Mouse (Mus musculus): ENCODE measurements around the gene Abca4. TPM values are rescaled to one million over a fixed set of nuclear protein-coding genes. Genes with fewer than 3 reads are reported as not detected.

Gene Abca4
- polyA plus RNA-seq, 1 experiment from 2014 or later: 1.5 TPM

DNA sequence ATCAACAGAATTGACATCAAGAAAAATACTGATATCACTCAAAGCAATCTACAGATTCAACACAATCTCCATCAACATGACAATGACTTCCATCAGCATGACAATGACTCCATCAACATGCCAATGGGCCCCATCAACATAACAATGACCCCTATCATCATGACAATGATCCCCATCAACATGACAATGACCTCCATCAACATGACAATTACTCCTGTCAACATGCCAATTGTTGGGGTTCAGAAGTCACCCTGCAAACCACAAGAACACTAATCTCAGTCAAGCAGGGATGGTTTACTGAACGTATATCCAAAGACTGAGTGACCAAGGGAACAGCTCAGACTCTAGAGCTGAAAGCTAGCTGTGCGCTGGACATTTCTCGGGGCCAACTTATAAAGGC, 101.2 kb downstream of the Abca4 start:
- peaks cover 5% of the 10 kb centered on the region; the same call in 1 of the 2 replicates for H3K4me1 ChIP-seq
- no peaks in the 10 kb centered on the region for H3K27me3 ChIP-seq
- WGBS: 92% methylated on average over 3 of the region's 3 CpGs
- H3K9me3 ChIP-seq: no peaks in the 10 kb centered on the region
- H3K27ac ChIP-seq: no peak overlapping the region
- no peak overlapping the region for H3K9ac ChIP-seq
- ATAC-seq (ENCODE audit: borderline replicate concordance, extremely low read depth, low FRiP score, low TSS enrichment): no peak
- no peaks in the 10 kb centered on the region for H3K36me3 ChIP-seq
- H3K4me3 ChIP-seq: no peak overlapping the region
- H3K4me2 ChIP-seq: no peak overlapping the region

DNA sequence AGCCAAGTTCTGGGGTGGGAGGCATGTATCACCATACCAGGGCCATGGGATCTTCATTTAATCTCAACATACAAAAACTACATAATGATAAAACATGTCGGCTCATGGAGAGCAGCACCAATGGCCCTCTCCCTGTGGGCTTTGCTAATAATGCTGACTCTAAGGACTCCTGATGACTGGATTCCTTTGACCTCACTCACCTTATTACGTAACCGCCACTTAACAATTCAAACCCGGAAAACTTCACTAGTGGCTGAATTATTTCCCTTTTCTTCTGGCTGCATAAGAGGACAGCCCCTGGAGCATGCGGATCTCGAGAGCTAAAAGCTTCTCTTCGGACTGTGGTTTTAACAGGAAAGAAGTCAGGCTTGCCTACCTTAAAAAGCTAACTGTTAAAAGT, 106.6 kb downstream of the Abca4 start:
- peaks cover 25% of the 10 kb centered on the region for H3K4me1 ChIP-seq
- no peak for ATAC-seq (ENCODE audit: borderline replicate concordance, extremely low read depth, low FRiP score, low TSS enrichment)
- H3K4me2 ChIP-seq: no peak overlapping the region
- no peaks in the 10 kb centered on the region for H3K36me3 ChIP-seq
- H3K9ac ChIP-seq: no peak overlapping the region
- no peaks in the 10 kb centered on the region for H3K9me3 ChIP-seq
- H3K27me3 ChIP-seq: no peaks in the 10 kb centered on the region
- WGBS: 56% methylated on average over 7 of the region's 7 CpGs
- H3K27ac ChIP-seq: no peak overlapping the region
- H3K4me3 ChIP-seq: no peak overlapping the region

DNA sequence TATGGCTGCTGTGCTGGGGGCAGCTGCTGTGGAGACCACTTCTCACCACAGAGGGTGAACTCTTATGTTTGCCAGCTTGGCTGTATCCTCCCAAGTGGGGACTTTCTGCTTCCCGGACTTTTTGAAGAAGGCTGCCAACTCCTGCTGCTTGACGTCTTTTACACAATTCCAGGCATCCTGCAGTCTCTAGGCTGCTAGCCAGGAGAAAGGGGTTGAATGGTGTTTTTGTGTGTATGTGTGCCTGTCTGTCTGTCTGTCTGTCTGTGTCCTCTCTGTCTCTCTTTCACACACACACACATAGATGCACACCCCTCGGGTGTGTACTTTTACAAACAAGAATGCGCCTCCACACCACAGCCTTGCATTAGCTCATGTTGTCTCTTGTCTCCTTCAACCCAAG, 108.2 kb downstream of the Abca4 start:
- Histone ChIP-seq H3K27ac (peak overlapping the region; percentile 15; the same call in 1 of the 2 replicates), H3K36me3 (no peaks in the 10 kb centered on the region), H3K9ac (no peak overlapping the region), H3K9me3 (no peaks in the 10 kb centered on the region), H3K4me1 (peaks cover 24% of the 10 kb centered on the region), H3K27me3 (no peaks in the 10 kb centered on the region), H3K4me3 (no peak overlapping the region), H3K4me2 (no peak overlapping the region)
- WGBS: 37% methylated on average over 4 of the region's 4 CpGs
- ATAC-seq (ENCODE audit: borderline replicate concordance, extremely low read depth, low FRiP score, low TSS enrichment): peak; percentile 39; the same call in 1 of the 2 replicates

DNA sequence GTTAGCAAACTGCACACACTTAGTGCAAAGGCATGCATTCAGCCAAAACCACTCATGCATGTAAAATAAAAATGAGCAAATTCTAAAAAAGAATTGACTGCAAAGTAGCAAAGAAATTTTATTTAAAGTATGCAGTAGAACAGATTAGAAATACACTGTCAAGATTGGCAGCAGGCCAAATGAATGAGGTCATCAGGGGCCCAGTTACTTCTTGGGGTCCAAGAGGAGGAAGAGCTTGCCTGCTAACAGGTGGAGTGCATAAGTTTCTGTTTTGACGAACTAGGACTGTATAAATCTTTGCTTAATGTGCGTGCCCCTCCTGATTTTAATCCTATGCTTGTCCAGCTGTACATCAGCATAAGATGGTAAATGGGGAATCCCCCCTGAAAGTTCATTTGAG, 109.8 kb downstream of the Abca4 start:
- no peak overlapping the region for H3K27ac ChIP-seq
- H3K4me3 ChIP-seq: no peak overlapping the region
- H3K4me1 ChIP-seq: peaks cover 21% of the 10 kb centered on the region
- H3K4me2 ChIP-seq: no peak overlapping the region
- no peak for ATAC-seq (ENCODE audit: borderline replicate concordance, extremely low read depth, low FRiP score, low TSS enrichment)
- no peaks in the 10 kb centered on the region for H3K36me3 ChIP-seq
- H3K27me3 ChIP-seq: no peaks in the 10 kb centered on the region
- no peaks in the 10 kb centered on the region for H3K9me3 ChIP-seq
- H3K9ac ChIP-seq: no peak overlapping the region
- 34% methylated on average over 2 of the region's 2 CpGs for WGBS

DNA sequence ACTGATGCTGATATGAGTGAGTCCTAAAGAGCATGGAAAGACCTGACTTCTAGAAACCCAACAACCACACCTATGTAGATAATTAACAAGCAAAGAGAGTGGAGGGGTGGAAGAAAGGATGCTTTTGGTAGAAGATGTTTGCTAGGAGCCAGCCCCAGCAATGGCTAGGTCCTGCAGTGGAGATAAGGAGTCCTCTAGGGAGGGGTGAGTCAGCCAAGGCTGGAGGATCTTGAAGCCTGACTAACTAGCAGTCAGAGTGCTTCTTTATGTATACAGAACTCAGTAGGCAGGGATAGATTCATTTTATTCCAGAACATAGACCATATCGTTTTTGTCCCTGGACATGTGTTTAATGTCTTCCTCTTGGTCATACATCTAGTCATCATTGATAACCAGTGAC, 115.2 kb downstream of the Abca4 start:
- no peak overlapping the region for H3K9ac ChIP-seq
- 60% methylated on average over 1 of the region's 1 CpGs for WGBS
- no peaks in the 10 kb centered on the region for H3K9me3 ChIP-seq
- peaks cover 3% of the 10 kb centered on the region; the same call in 1 of the 2 replicates for H3K4me1 ChIP-seq
- no peak overlapping the region for H3K27ac ChIP-seq
- H3K27me3 ChIP-seq: no peaks in the 10 kb centered on the region
- no peak overlapping the region for H3K4me3 ChIP-seq
- no peak overlapping the region for H3K4me2 ChIP-seq
- no peak for ATAC-seq (ENCODE audit: borderline replicate concordance, extremely low read depth, low FRiP score, low TSS enrichment)
- H3K36me3 ChIP-seq: no peaks in the 10 kb centered on the region

DNA sequence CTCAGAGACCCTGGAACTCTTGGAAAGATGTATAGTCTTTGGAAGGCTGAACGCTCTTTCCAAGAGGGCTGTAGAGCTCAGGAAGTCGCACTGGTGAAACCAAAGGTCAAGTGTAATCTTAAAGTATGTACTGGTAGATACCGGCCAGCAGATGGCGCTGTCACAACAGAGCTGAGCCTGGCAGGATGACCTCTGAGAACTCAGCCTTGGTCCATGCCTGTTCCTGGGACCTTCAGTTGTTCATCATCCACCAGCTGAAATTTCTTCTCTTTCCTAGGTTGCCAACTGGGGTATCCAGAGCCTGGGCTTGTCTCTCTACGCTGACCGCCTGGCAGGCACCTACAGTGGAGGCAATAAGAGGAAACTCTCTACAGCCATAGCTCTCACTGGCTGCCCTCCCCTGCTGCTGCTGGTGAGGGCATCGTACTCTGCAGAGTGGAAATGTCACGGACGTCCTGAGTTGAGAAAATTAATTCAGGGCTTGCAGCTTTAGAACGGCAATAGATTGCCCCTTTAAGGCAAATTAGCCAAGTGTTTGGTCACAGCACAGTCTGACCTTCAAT, 125.5 kb downstream of the Abca4 start:
- 38% methylated on average over 10 of the region's 10 CpGs for WGBS
- Histone ChIP-seq H3K4me1 (no peaks in the 10 kb centered on the region), H3K4me2 (no peak overlapping the region), H3K27ac (no peak overlapping the region), H3K9me3 (no peaks in the 10 kb centered on the region), H3K9ac (no peak overlapping the region), H3K27me3 (no peaks in the 10 kb centered on the region), H3K4me3 (no peak overlapping the region), H3K36me3 (no peaks in the 10 kb centered on the region)
- peak; percentile 69; the same call in 1 of the 2 replicates for ATAC-seq (ENCODE audit: borderline replicate concordance, extremely low read depth, low FRiP score, low TSS enrichment)

DNA sequence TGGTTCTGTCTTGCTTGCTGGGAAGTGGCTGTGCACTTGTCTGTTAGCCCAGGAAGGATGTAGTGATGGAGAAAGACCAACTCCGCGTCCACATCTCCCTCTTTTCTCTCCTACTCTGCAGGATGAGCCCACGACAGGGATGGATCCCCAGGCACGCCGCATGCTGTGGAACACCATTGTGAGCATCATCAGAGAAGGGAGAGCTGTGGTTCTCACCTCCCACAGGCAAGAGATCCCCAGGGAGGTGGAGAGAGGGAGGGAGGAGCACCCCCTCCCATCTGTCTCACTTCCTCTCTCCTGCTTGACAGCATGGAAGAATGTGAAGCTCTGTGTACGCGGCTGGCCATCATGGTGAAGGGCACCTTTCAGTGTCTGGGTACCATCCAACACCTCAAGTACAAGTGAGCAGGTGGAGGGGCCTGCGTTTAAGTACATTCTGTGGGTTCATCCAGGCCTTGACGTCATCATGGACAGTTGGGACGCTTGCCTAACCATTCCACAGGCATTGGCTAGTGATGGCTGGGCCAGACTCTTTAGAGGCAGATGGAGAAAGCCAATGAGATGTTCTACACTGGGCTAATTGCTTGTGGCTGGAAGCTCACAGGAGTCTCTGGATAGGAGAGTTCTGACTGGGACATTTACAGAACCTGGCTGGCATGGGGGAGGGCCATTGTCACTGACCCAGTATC, 126.5 kb downstream of the Abca4 start:
- no peak for ATAC-seq (ENCODE audit: borderline replicate concordance, extremely low read depth, low FRiP score, low TSS enrichment)
- 80% methylated on average over 10 of the region's 10 CpGs for WGBS
- Histone ChIP-seq H3K4me3 (no peak overlapping the region), H3K9ac (no peak overlapping the region), H3K27me3 (no peaks in the 10 kb centered on the region), H3K9me3 (no peaks in the 10 kb centered on the region), H3K36me3 (no peaks in the 10 kb centered on the region), H3K4me1 (no peaks in the 10 kb centered on the region), H3K4me2 (no peak overlapping the region), H3K27ac (no peak overlapping the region)

DNA sequence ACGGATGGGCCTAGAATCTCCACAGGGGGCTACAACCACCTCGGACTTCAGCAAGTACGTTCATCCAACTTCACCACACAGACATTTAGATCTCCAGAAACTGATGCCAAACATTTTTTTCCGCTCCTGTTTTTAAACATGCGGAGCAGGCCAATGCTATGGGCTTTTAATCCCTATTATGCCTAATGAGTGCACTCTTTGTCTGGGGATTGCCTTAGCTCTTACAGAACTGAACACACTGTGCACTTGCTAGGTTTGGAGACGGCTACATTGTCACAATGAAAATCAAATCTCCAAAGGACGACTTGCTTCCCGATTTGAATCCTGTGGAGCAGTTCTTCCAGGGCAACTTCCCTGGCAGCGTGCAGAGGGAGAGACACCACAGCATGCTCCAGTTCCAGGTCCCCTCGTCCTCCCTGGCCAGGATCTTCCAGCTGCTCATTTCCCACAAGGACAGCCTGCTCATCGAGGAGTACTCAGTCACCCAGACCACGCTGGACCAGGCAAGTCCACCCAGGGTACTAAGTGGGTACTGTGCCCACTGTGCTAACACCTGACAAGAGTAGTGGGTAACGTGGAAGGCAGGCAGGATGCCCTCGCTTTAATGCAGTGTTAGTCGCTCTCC, 129.4 kb downstream of the Abca4 start:
- Histone ChIP-seq H3K9me3 (no peaks in the 10 kb centered on the region), H3K27me3 (no peaks in the 10 kb centered on the region), H3K4me2 (no peak overlapping the region), H3K9ac (no peak overlapping the region), H3K36me3 (no peaks in the 10 kb centered on the region), H3K4me1 (no peaks in the 10 kb centered on the region), H3K4me3 (no peak overlapping the region), H3K27ac (no peak overlapping the region)
- 81% methylated on average over 15 of the region's 15 CpGs for WGBS
- no peak for ATAC-seq (ENCODE audit: borderline replicate concordance, extremely low read depth, low FRiP score, low TSS enrichment)

DNA sequence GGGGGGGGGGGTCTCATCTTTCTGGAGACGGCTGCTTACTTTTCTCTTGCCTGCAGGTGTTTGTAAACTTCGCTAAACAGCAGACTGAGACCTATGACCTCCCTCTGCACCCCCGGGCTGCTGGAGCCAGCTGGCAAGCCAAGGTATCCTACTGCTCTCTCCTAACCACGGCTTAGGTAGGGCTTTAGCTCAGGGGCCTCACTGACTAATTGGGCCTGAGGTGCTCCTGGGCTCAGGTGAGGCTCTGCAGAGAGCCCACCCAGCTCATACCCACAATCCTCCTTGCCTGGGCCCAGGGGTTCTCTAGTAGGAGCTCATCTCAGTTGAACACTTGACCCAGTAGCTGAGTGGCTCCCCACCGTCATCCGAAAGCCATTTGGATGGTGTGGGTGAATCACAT, 131.8 kb downstream of the Abca4 start:
- no peaks in the 10 kb centered on the region for H3K4me1 ChIP-seq
- ATAC-seq (ENCODE audit: borderline replicate concordance, extremely low read depth, low FRiP score, low TSS enrichment): no peak

DNA sequence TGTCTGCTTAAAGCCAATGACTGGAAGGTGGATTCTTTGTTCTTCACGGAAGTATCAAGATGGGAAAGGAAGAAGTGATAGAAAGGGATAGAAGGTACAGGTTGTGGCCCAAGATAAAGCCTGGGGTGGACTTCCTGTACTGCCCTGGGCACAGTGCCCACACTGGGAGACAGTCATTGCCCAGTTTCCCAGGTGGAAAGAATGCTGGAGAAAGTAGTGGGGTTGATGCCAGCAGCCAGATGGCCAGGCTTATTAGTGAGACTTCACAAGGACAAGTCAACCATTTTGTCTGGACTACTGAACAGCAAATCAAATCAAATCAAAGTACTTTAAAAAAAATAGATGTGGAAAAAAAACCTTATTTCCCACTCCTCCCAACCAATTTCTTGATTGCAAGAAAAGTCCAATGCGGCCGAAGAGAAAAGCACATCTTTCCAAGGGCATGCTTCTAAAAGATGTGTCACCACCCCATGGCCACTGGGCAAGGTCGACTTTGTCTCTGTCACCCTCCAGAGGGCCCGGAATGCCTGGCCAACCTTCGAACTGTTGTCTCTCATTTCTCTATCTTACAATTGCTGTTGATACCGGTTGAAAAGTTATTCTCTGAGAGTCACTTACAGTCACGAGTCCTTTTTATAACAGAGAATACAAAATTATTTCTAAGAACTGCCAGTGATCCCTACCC, 132.6 kb downstream of the Abca4 start:
- 81% methylated on average over 8 of the region's 8 CpGs for WGBS
- no peak overlapping the region for H3K4me2 ChIP-seq
- no peaks in the 10 kb centered on the region for H3K9me3 ChIP-seq
- no peaks in the 10 kb centered on the region for H3K27me3 ChIP-seq
- no peak overlapping the region for H3K4me3 ChIP-seq
- no peaks in the 10 kb centered on the region for H3K4me1 ChIP-seq
- H3K36me3 ChIP-seq: no peaks in the 10 kb centered on the region
- H3K9ac ChIP-seq: no peak overlapping the region
- no peak overlapping the region for H3K27ac ChIP-seq
- ATAC-seq (ENCODE audit: borderline replicate concordance, extremely low read depth, low FRiP score, low TSS enrichment): no peak

More for the DNA sequence above, 131.8 kb downstream of the Abca4 start:
- Histone ChIP-seq H3K27ac (no peak overlapping the region), H3K36me3 (no peaks in the 10 kb centered on the region), H3K4me2 (no peak overlapping the region), H3K9ac (no peak overlapping the region), H3K9me3 (no peaks in the 10 kb centered on the region), H3K4me3 (no peak overlapping the region), H3K27me3 (no peaks in the 10 kb centered on the region)
- 54% methylated on average over 6 of the region's 6 CpGs for WGBS

DNA sequence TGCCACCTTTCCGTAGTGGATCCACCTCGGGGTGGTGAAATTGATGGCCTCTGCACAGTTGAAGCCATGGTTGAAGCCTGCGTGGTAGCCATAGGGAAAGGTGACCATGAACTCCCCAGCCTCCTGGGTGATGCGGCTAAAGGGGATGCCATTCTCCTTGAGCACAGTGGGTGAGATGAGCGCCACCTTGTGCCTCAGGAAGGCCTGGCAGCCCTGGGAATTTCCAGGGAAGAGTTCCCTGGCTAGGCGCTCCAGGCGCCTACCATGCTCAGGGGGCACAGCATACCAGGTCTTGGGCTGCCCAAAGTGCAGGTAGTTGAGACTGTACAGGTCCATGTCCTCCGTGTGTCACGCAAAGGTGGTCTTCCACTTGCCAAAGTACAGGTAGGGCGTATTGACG, 139.9 kb downstream of the Abca4 start:
- Histone ChIP-seq H3K4me3 (no peak overlapping the region), H3K4me2 (no peak overlapping the region), H3K27ac (no peak overlapping the region), H3K9ac (no peak overlapping the region), H3K9me3 (no peaks in the 10 kb centered on the region), H3K27me3 (no peaks in the 10 kb centered on the region), H3K36me3 (no peaks in the 10 kb centered on the region), H3K4me1 (no peaks in the 10 kb centered on the region)
- no peak for ATAC-seq (ENCODE audit: borderline replicate concordance, extremely low read depth, low FRiP score, low TSS enrichment)
- WGBS: 58% methylated on average over 11 of the region's 11 CpGs

DNA sequence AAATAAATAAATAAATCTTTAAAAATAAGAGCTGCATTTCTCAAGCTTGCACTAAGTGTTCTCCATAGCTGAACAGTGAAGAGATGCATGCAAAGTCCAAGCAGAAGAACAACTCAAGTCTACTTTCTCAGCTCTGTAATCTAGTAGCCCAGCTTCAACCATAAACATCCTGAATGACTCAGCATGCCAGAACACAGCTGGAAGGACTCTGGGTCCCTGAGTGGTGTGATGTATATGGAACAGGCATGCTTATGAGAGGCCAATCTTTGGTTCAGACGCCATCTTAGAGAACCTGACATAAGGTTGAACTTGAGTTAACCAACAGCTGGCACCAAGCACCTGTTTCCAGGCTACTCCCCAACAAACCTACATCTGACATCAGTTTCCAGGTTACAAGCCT, 142.7 kb downstream of the Abca4 start:
- Histone ChIP-seq H3K27ac (no peak overlapping the region), H3K4me2 (no peak overlapping the region), H3K36me3 (no peaks in the 10 kb centered on the region), H3K27me3 (no peaks in the 10 kb centered on the region), H3K9me3 (no peaks in the 10 kb centered on the region), H3K9ac (no peak overlapping the region), H3K4me1 (no peaks in the 10 kb centered on the region), H3K4me3 (no peak overlapping the region)
- WGBS: 44% methylated on average over 1 of the region's 1 CpGs
- ATAC-seq (ENCODE audit: borderline replicate concordance, extremely low read depth, low FRiP score, low TSS enrichment): no peak

Data from lung, embryonic 15.5 days (tissue).